Mouse (Mus musculus) testis, adult 2 months (tissue): Measurements from ENCODE around the gene Ncbp1.

Experiments
- CTCF ChIP-seq: fragments of 200-500 bp; IDR thresholded peaks from 2 replicates; pipeline ENCODE4 v1.5.1; 2012; ENCODE audit warnings: low read depth, mild to moderate bottlenecking, inconsistent platforms, low read length, moderate library complexity; ENCODE audit not compliant: control insufficient read depth, insufficient read depth, insufficient replicate concordance
- POLR2A ChIP-seq: fragments of 200-500 bp; IDR thresholded peaks from 2 replicates; pipeline ENCODE4 v1.6.1; 2012; ENCODE audit warnings: low read depth, mild to moderate bottlenecking, inconsistent platforms, low read length, moderate library complexity; ENCODE audit not compliant: control insufficient read depth

GRCm38 (mm10) chr4:46185890-46186289 lies 47.5 kb downstream of the Ncbp1 start:
- TF ChIP-seq POLR2A (no peak), CTCF (no peak)
